Mouse (Mus musculus): ENCODE data around the gene Alkbh4. TPM values are rescaled to one million over a fixed set of nuclear protein-coding genes. Genes with fewer than 3 reads are reported as not detected.

Gene Alkbh4
- polyA plus RNA-seq, 1 experiment from 2014 or later, result 26.4 TPM

Small RNA genes within 50 kb of the gene (microRNA-seq; reads per million reads assigned to microRNA genes)
- not detected for gene Mir7035

Other genes starting within 250 kb of the Alkbh4 start
- gene Hspb1, start 248.2 kb upstream of the Alkbh4 start, polyA plus RNA-seq (2016; fragmentation: Nextera tagmentation; extraction: Ambion mirVana), result 15.7 and 20.3 TPM in 2 replicates
- gene Ywhag, start 201.5 kb upstream of the Alkbh4 start, polyA plus RNA-seq (2016; fragmentation: Nextera tagmentation; extraction: Ambion mirVana), result 457 and 466 TPM in 2 replicates
- 0.82 and 2.2 TPM in 2 replicates for gene Ssc4d, start 161.6 kb upstream of the Alkbh4 start, polyA plus RNA-seq (2016; fragmentation: Nextera tagmentation; extraction: Ambion mirVana)
- gene Zp3, start 156.0 kb upstream of the Alkbh4 start, polyA plus RNA-seq (2016; fragmentation: Nextera tagmentation; extraction: Ambion mirVana), result not detected in 2 replicates
- 30.0 and 30.7 TPM in 2 replicates for gene Dtx2, start 141.3 kb upstream of the Alkbh4 start, polyA plus RNA-seq (2016; fragmentation: Nextera tagmentation; extraction: Ambion mirVana)
- gene Upk3b, start 97.7 kb upstream of the Alkbh4 start, polyA plus RNA-seq (2016; fragmentation: Nextera tagmentation; extraction: Ambion mirVana), result 0.06 and 0.12 TPM in 2 replicates
- gene Upk3bl, start 81.7 kb upstream of the Alkbh4 start, polyA plus RNA-seq (2016; fragmentation: Nextera tagmentation; extraction: Ambion mirVana), result 1.2 and 2.3 TPM in 2 replicates
- gene Rasa4, start 52.2 kb upstream of the Alkbh4 start, polyA plus RNA-seq (2016; fragmentation: Nextera tagmentation; extraction: Ambion mirVana), result 13.5 and 14.5 TPM in 2 replicates
- 224 and 227 TPM in 2 replicates for gene Polr2j, start 19.5 kb upstream of the Alkbh4 start, polyA plus RNA-seq (2016; fragmentation: Nextera tagmentation; extraction: Ambion mirVana)
- 40.0 and 41.4 TPM in 2 replicates for gene Lrwd1, start 72 bp upstream of the Alkbh4 start, polyA plus RNA-seq (2016; fragmentation: Nextera tagmentation; extraction: Ambion mirVana)
- gene Orai2, start 34.6 kb downstream of the Alkbh4 start, polyA plus RNA-seq (2016; fragmentation: Nextera tagmentation; extraction: Ambion mirVana), result 14.6 and 17.0 TPM in 2 replicates
- 71.4 and 79.6 TPM in 2 replicates for gene Prkrip1, start 62.8 kb downstream of the Alkbh4 start, polyA plus RNA-seq (2016; fragmentation: Nextera tagmentation; extraction: Ambion mirVana)
- 20.7 and 21.3 TPM in 2 replicates for gene Sh2b2, start 110.4 kb downstream of the Alkbh4 start, polyA plus RNA-seq (2016; fragmentation: Nextera tagmentation; extraction: Ambion mirVana)